Mouse (Mus musculus) layer of hippocampus, adult 18-20 months (tissue): Measurements from ENCODE around the gene Phf1. TPM values are rescaled to one million over a fixed set of nuclear protein-coding genes. Genes with fewer than 3 reads are reported as not detected.

Experiments used
- DNase-seq, 2 experiments: peaks; one replicate each; pipeline ENCODE4 v3.0.0; 2022; ENCODE audit warnings: low spot score in 2 of 2
- total RNA-seq, 2 experiments: library from RNA; stranded (reverse); gene quantifications; 2 replicates each; pipeline ENCODE4 v1.2.3; 2021

The Phf1 gene
- total RNA-seq, 2 experiments from 2014 or later: 37.6 to 40.0 TPM

- no peak for DNase-seq
Measured at GRCm38 (mm10) chr17:26933419-26933818, 567 bp downstream of the Phf1 start.

- no peak for DNase-seq
Measured at GRCm38 (mm10) chr17:26933885-26934827, 1.3 kb downstream of the Phf1 start.

GRCm38 (mm10) chr17:26935027-26935426, 2.2 kb downstream of the Phf1 start:
- DNase-seq: no peak

GRCm38 (mm10) chr17:26936453-26936852, 3.6 kb downstream of the Phf1 start:
- no peak for DNase-seq

GRCm38 (mm10) chr17:26936921-26937695, 4.3 kb downstream of the Phf1 start:
- DNase-seq: no peak

GRCm38 (mm10) chr17:26937883-26938695, 5.2 kb downstream of the Phf1 start:
- no peak for DNase-seq

- no peak for DNase-seq
Measured at GRCm38 (mm10) chr17:26938731-26939130, 5.9 kb downstream of the Phf1 start.

GRCm38 (mm10) chr17:26939178-26939972, 6.5 kb downstream of the Phf1 start, which contains the start of gene Cuta:
Gene Cuta, minus strand, starts transcription at chr17:26939569.
- DNase-seq: peak; percentile 100

GRCm38 (mm10) chr17:26939973-26940300, 7.1 kb downstream of the Phf1 start:
- DNase-seq: no peak

GRCm38 (mm10) chr17:26941031-26941789, 8.4 kb downstream of the Phf1 start, which contains the start of gene Syngap1:
Gene Syngap1, plus strand, starts transcription at chr17:26941253.
- DNase-seq: peak in 1 of 2 experiments; percentile 69

- DNase-seq: peak in 1 of 2 experiments; percentile 27
Measured at GRCm38 (mm10) chr17:26941841-26942570, 9.2 kb downstream of the Phf1 start.

- peak in 1 of 2 experiments; percentile 57 for DNase-seq
Measured at GRCm38 (mm10) chr17:26945824-26946495, 13.1 kb downstream of the Phf1 start.

- DNase-seq: peak in 1 of 2 experiments; percentile 77
Measured at GRCm38 (mm10) chr17:26946567-26946966, 13.7 kb downstream of the Phf1 start.

- no peak for DNase-seq
Measured at GRCm38 (mm10) chr17:26947231-26948100, 14.6 kb downstream of the Phf1 start.

GRCm38 (mm10) chr17:26948316-26949050, 15.6 kb downstream of the Phf1 start:
- peak in 1 of 2 experiments; percentile 61 for DNase-seq

- peak in 1 of 2 experiments; percentile 55 for DNase-seq
Measured at GRCm38 (mm10) chr17:26949051-26949577, 16.3 kb downstream of the Phf1 start.
